28 mouse cellular contexts compared by ENCODE assay signal in genomic region chr2:92984321-92985108, GRCm38 (mm10).
A peak's percentile ranks its signal among the peaks of the same experiment; 100 is the strongest.
DNase-seq lines count a peak whose midpoint lies in the region; ATAC-seq lines count a peak whose summit lies in the region.
"Had no signal": no experiment of that assay in that cellular context is flagged by ENCODE, and none has a peak within 500 bp of the region (broad histone marks: within the 10 kb centered on the region; RNA-seq: fewer than 3 reads in every experiment).

No protein-coding gene starts in this region.

- no peak overlapping the region for H3K4me3 ChIP-seq in heart, embryonic 12.5 days
- no peak overlapping the region for H3K4me3 ChIP-seq in liver, embryonic 11.5 days (ENCODE audit: low read depth, low read length)
- no peak overlapping the region for H3K4me3 ChIP-seq in liver, embryonic 15.5 days (replicated peaks)
- H3K4me3 ChIP-seq: embryonic facial prominence, embryonic 12.5 days; hindbrain, embryonic 12.5 days; intestine, embryonic 15.5 days; midbrain, embryonic 13.5 days had no signal

- H3K9me3 ChIP-seq in heart, embryonic 12.5 days (replicated peaks) = no peaks in the 10 kb centered on the region
- H3K9me3 ChIP-seq in liver, embryonic 11.5 days (ENCODE audit: control insufficient read depth, low read length) = no peaks in the 10 kb centered on the region
- H3K9me3 ChIP-seq in liver, embryonic 15.5 days (replicated peaks) = no peaks in the 10 kb centered on the region
- H3K9me3 ChIP-seq: embryonic facial prominence, embryonic 12.5 days; G1E; hindbrain, embryonic 12.5 days; intestine, embryonic 15.5 days; midbrain, embryonic 13.5 days had no signal

- peak overlapping the region; percentile 44 for H3K27ac ChIP-seq in heart, embryonic 12.5 days (ENCODE audit: poor library complexity, severe bottlenecking)
- peak overlapping the region; percentile 57 for H3K27ac ChIP-seq in liver, embryonic 11.5 days (ENCODE audit: low read depth, low read length)
- peak overlapping the region; percentile 68; the same call in 1 of the 2 replicates for H3K27ac ChIP-seq in liver, embryonic 15.5 days (replicated peaks)
- H3K27ac ChIP-seq: embryonic facial prominence, embryonic 12.5 days; hindbrain, embryonic 12.5 days; hindbrain, postnatal 0 days; intestine, embryonic 15.5 days; midbrain, embryonic 13.5 days had no signal

- H3K9ac ChIP-seq in heart, embryonic 12.5 days = no peak overlapping the region
- no peak overlapping the region for H3K9ac ChIP-seq in liver, embryonic 11.5 days (ENCODE audit: low read depth, low read length)
- H3K9ac ChIP-seq in liver, embryonic 15.5 days = no peak overlapping the region
- H3K9ac ChIP-seq: embryonic facial prominence, embryonic 12.5 days; hindbrain, embryonic 12.5 days; intestine, embryonic 15.5 days; lung, embryonic 14.5 days; midbrain, embryonic 13.5 days had no signal

- no peaks in the 10 kb centered on the region for H3K27me3 ChIP-seq in heart, embryonic 12.5 days (replicated peaks)
- no peaks in the 10 kb centered on the region for H3K27me3 ChIP-seq in liver, embryonic 11.5 days (replicated peaks; ENCODE audit: control insufficient read depth, insufficient read depth, low read length)
- no peaks in the 10 kb centered on the region for H3K27me3 ChIP-seq in liver, embryonic 15.5 days
- H3K27me3 ChIP-seq: embryonic facial prominence, embryonic 12.5 days; hindbrain, embryonic 12.5 days; intestine, embryonic 15.5 days; midbrain, embryonic 13.5 days; Patski had no signal

- peaks cover 54% of the 10 kb centered on the region for H3K36me3 ChIP-seq in heart, embryonic 12.5 days
- H3K36me3 ChIP-seq in liver, embryonic 11.5 days (ENCODE audit: control insufficient read depth, insufficient read depth, low read length) = peaks cover 13% of the 10 kb centered on the region; the same call in 1 of the 2 replicates
- no peaks in the 10 kb centered on the region for H3K36me3 ChIP-seq in liver, embryonic 15.5 days (replicated peaks)

- H3K4me2 ChIP-seq in heart, embryonic 12.5 days = no peak overlapping the region
- no peak overlapping the region for H3K4me2 ChIP-seq in liver, embryonic 11.5 days
- no peak overlapping the region for H3K4me2 ChIP-seq in liver, embryonic 15.5 days
- H3K4me2 ChIP-seq: embryonic facial prominence, embryonic 12.5 days; hindbrain, embryonic 12.5 days; intestine, embryonic 15.5 days; lung, embryonic 14.5 days; midbrain, embryonic 13.5 days had no signal

- no peak for DNase-seq in heart, adult 8-10 months (ENCODE audit: low spot score)
- no peak for DNase-seq in liver, embryonic 11.5 days (ENCODE audit: low spot score)
- no peak for DNase-seq in liver
- peak; percentile 18 for DNase-seq in NIH3T3 (ENCODE audit: low read depth)
- DNase-seq in gastrocnemius, adult 18-20 months (ENCODE audit: low spot score) = no peak
- no peak for DNase-seq in layer of hippocampus, postnatal 25 days (ENCODE audit: extremely low spot score in 1 of 2, low spot score in 1 of 2)
- DNase-seq: adrenal gland, postnatal 10 days; B cell, adult 2 months; cerebellum, adult 11-12 months; cerebellum, adult 9-11 months; embryo, embryonic 11 days; gastrocnemius, postnatal 25 days; heart, postnatal 14 days; kidney, adult 8-10 months; lung, embryonic 14.5 days; lung, postnatal 36 days; right cerebral cortex, postnatal 14 days; thymus, postnatal 4 days had no signal

- H3K4me1 ChIP-seq in heart, embryonic 12.5 days (replicated peaks) = peaks cover 48% of the 10 kb centered on the region
- H3K4me1 ChIP-seq in liver, embryonic 11.5 days (replicated peaks; ENCODE audit: control insufficient read depth, insufficient read depth, low read length) = peaks cover 66% of the 10 kb centered on the region
- H3K4me1 ChIP-seq in liver, embryonic 15.5 days (replicated peaks) = peaks cover 76% of the 10 kb centered on the region

- ATAC-seq in heart, embryonic 12.5 days (ENCODE audit: insufficient number of reproducible peaks, low FRiP score) = no peak
- ATAC-seq in liver, embryonic 11.5 days (replicated peaks; ENCODE audit: low FRiP score) = no peak
- ATAC-seq in liver, embryonic 15.5 days (ENCODE audit: insufficient read depth) = no peak
- ATAC-seq: forebrain, embryonic 14.5 days; hindbrain, postnatal 0 days; intestine, embryonic 15.5 days; midbrain, embryonic 13.5 days; Patski had no signal

- WGBS in heart, embryonic 12.5 days = 83% methylated on average over 7 of the region's 7 CpGs
- 83% methylated on average over 7 of the region's 7 CpGs for WGBS in liver, embryonic 11.5 days
- 85% methylated on average over 7 of the region's 7 CpGs for WGBS in liver, embryonic 15.5 days (ENCODE audit: insufficient replicate concordance)
